Mouse (Mus musculus) C2C12 (cell line): ENCODE results near the gene Gdi1. TPM values are rescaled to one million over a fixed set of nuclear protein-coding genes. Genes with fewer than 3 reads are reported as not detected.

Experiments used
- H3K27me3 ChIP-seq: one replicate; pipeline ENCODE4 v1.6.1; 2011; ENCODE audit not compliant: control insufficient read depth, insufficient read depth, insufficient read length
- H3K36me3 ChIP-seq: one replicate; pipeline ENCODE4 v1.6.1; 2011; ENCODE audit not compliant: control insufficient read depth, insufficient read depth
- H3K4me3 ChIP-seq: one replicate; pipeline ENCODE4 v1.5.1; 2011; ENCODE audit warnings: mild to moderate bottlenecking, control low read depth; ENCODE audit not compliant: poor library complexity, insufficient read depth, severe bottlenecking
- H3K79me2 ChIP-seq: one replicate; pipeline ENCODE4 v1.6.1; 2011; ENCODE audit not compliant: control insufficient read depth, insufficient read depth
- H3K79me3 ChIP-seq: one replicate; pipeline ENCODE4 v1.6.1; 2011; ENCODE audit warnings: low read depth, control low read depth
- H3ac ChIP-seq: one replicate; pipeline ENCODE3; 2011; ENCODE audit warnings: low read depth; ENCODE audit not compliant: control insufficient read depth, insufficient read length
- CEBPB ChIP-seq: IDR thresholded peaks from one replicate; pipeline ENCODE4 v1.6.1; 2011; ENCODE audit warnings: low read depth, mild to moderate bottlenecking, control low read depth, moderate library complexity
- CTCF ChIP-seq: IDR thresholded peaks from one replicate; pipeline ENCODE4 v1.5.1; 2011; ENCODE audit not compliant: control insufficient read depth, insufficient read depth, insufficient read length
- FOSL1 ChIP-seq: IDR thresholded peaks from one replicate; pipeline ENCODE4 v1.8.0; 2011; ENCODE audit warnings: mild to moderate bottlenecking, low read length; ENCODE audit not compliant: poor library complexity, insufficient read depth, severe bottlenecking
- MAX ChIP-seq: IDR thresholded peaks from one replicate; pipeline ENCODE4 v1.6.1; 2011; ENCODE audit warnings: mild to moderate bottlenecking, control low read depth
- MYOD1 ChIP-seq: IDR thresholded peaks from one replicate; pipeline ENCODE4 v1.6.1; 2011; ENCODE audit warnings: low read depth; ENCODE audit not compliant: control insufficient read depth, insufficient read length
- MYOG ChIP-seq: IDR thresholded peaks from one replicate; pipeline ENCODE4 v1.6.1; 2011; ENCODE audit not compliant: control insufficient read depth, insufficient read length; ENCODE audit errors: extremely low read depth
- USF1 ChIP-seq: IDR thresholded peaks from one replicate; pipeline ENCODE4 v1.6.1; 2011; ENCODE audit warnings: low read depth, mild to moderate bottlenecking, control low read depth, moderate library complexity
- long read RNA-seq, 2 experiments: library from polyadenylated mRNA; unstranded; transcript quantifications; one replicate each; pipeline ENCODE4 v2.0.0; 2019 to 2020
- polyA plus RNA-seq: library from polyadenylated mRNA; unstranded; fragments of >200 nt; fragmentation: generic; extraction: Trizol; gene quantifications from one replicate; pipeline ENCODE4 v1.2.1, GENCODE M21; 2012; ENCODE audit warnings: missing spikeins

Gene Gdi1
- polyA plus RNA-seq, result 95.2 TPM
- long read RNA-seq, experiment 1, transcript Gdi1-201 (11 exons, 2,666 nt), result major isoform, 44 of 58 reads
- long read RNA-seq, experiment 1, partial matches to known transcripts, result 9 of 58 reads
- long read RNA-seq, experiment 1, other reads (novel, unspliced or antisense), result 4 of 58 reads
- long read RNA-seq, experiment 2, transcript Gdi1-201 (11 exons, 2,666 nt), result major isoform, 244 of 279 reads
- long read RNA-seq, experiment 2, partial matches to known transcripts, result 9 of 279 reads
- long read RNA-seq, experiment 2, other reads (novel, unspliced or antisense), result 22 of 279 reads

- H3K79me3 ChIP-seq, result peaks cover 16% of the 10 kb centered on the region
- TF ChIP-seq CTCF (no peak), MYOG (no peak), USF1 (no peak)
- no peaks in the 10 kb centered on the region for H3K27me3 ChIP-seq
- peak within 1 kb of the TSS; percentile 49 for H3K4me3 ChIP-seq
- peak within 1 kb of the TSS; percentile 77 for H3ac ChIP-seq
- peaks cover 28% of the 10 kb centered on the region for H3K79me2 ChIP-seq
- peaks cover 46% of the 10 kb centered on the region for H3K36me3 ChIP-seq
Observed at GRCm38 (mm10) chrX:74304867-74305700, at the start of gene Gdi1. TSS of gene Gdi1 (plus strand) at chrX:74304998.

- H3K27me3 ChIP-seq, result no peaks in the 10 kb centered on the region
- peaks cover 32% of the 10 kb centered on the region for H3K79me2 ChIP-seq
- TF ChIP-seq CTCF (no peak), MYOG (no peak), CEBPB (no peak), USF1 (no peak), MYOD1 (no peak), FOSL1 (no peak), MAX (no peak)
- peaks cover 26% of the 10 kb centered on the region for H3K36me3 ChIP-seq
- no peak overlapping the region for H3ac ChIP-seq
- H3K79me3 ChIP-seq, result peaks cover 17% of the 10 kb centered on the region
- no peak overlapping the region for H3K4me3 ChIP-seq
Observed at GRCm38 (mm10) chrX:74257746-74258145, 47.1 kb upstream of the Gdi1 start.

GRCm38 (mm10) chrX:74269736-74270061, 35.1 kb upstream of the Gdi1 start:
- no peak for TF ChIP-seq MYOG
- TF ChIP-seq CTCF, result no peak
- peak; percentile 92 for TF ChIP-seq MAX
- peak; percentile 56 for TF ChIP-seq USF1
- no peak for TF ChIP-seq CEBPB

GRCm38 (mm10) chrX:74270062-74270901, 34.5 kb upstream of the Gdi1 start, which contains the start of gene Rpl10:
TSS of gene Rpl10 (plus strand) at chrX:74270812.
- Histone ChIP-seq H3K79me2 (peaks cover 27% of the 10 kb centered on the region), H3K36me3 (peaks cover 21% of the 10 kb centered on the region), H3K27me3 (no peaks in the 10 kb centered on the region), H3ac (peak within 1 kb of the TSS; percentile 80), H3K79me3 (peaks cover 20% of the 10 kb centered on the region), H3K4me3 (peak within 1 kb of the TSS; percentile 72)
- no peak for TF ChIP-seq CTCF
- TF ChIP-seq MAX, result peak; percentile 17
- no peak for TF ChIP-seq USF1
- TF ChIP-seq MYOD1, result no peak

More at GRCm38 (mm10) chrX:74269736-74270061, 35.1 kb upstream of the Gdi1 start:
- H3K27me3 ChIP-seq, result no peaks in the 10 kb centered on the region
- peaks cover 21% of the 10 kb centered on the region for H3K36me3 ChIP-seq
- no peak overlapping the region for H3K4me3 ChIP-seq
- H3ac ChIP-seq, result peak overlapping the region; percentile 80
- H3K79me2 ChIP-seq, result peaks cover 27% of the 10 kb centered on the region
- peaks cover 20% of the 10 kb centered on the region for H3K79me3 ChIP-seq

GRCm38 (mm10) chrX:74270902-74271551, 33.8 kb upstream of the Gdi1 start:
- Histone ChIP-seq H3K79me3 (peaks cover 20% of the 10 kb centered on the region), H3ac (peak overlapping the region; percentile 78), H3K79me2 (peaks cover 27% of the 10 kb centered on the region), H3K4me3 (peak overlapping the region; percentile 72), H3K36me3 (peaks cover 21% of the 10 kb centered on the region), H3K27me3 (no peaks in the 10 kb centered on the region)
- TF ChIP-seq MYOD1 (no peak), MAX (peak; percentile 32)
